Mouse (Mus musculus): ENCODE measurements around the gene Rpa1. TPM values are rescaled to one million over a fixed set of nuclear protein-coding genes. Genes with fewer than 3 reads are reported as not detected.

Rpa1 gene
- polyA plus RNA-seq, 1 experiment from 2014 or later = 44.7 TPM

GRCm38 (mm10) chr11:75281380-75282256, 66.5 kb downstream of the Rpa1 start:
- no peak overlapping the region for H3K27ac ChIP-seq (ENCODE audit: low read length)
- TF ChIP-seq EP300 (IDR thresholded peaks at IDR 0.05) = no peak
- TF ChIP-seq CTCF (IDR thresholded peaks at IDR 0.05) = no peak
- DNase-seq (ENCODE audit: low spot score) (no peak), ATAC-seq (no peak)
- peaks cover 4% of the 10 kb centered on the region; the same call in 1 of the 2 replicates for H3K4me1 ChIP-seq (ENCODE audit: insufficient read depth, low read depth, low read length)
- H3K4me3 ChIP-seq (ENCODE audit: low read depth, low read length) = 0 out of 2 replicates have a peak overlapping the region, but pooled peaks have one; percentile 14
- WGBS = 13% methylated on average over 29 of the region's 29 CpGs
- peaks cover 3% of the 10 kb centered on the region for H3K27me3 ChIP-seq (replicated peaks; ENCODE audit: insufficient read depth, low read length)
- no peaks in the 10 kb centered on the region for H3K9me3 ChIP-seq (ENCODE audit: low read length)
- no peaks in the 10 kb centered on the region for H3K36me3 ChIP-seq (ENCODE audit: insufficient read depth, low read length)
- H3K9ac ChIP-seq (replicated peaks; ENCODE audit: low read depth) = no peak overlapping the region
- H3K4me2 ChIP-seq (replicated peaks; ENCODE audit: low read depth, low read length) = peak overlapping the region; percentile 29; the same call in 1 of the 2 replicates

- Histone ChIP-seq H3K36me3 (ENCODE audit: insufficient read depth, low read length) (no peaks in the 10 kb centered on the region), H3K9ac (replicated peaks; ENCODE audit: low read depth) (no peak overlapping the region), H3K4me2 (replicated peaks; ENCODE audit: low read depth, low read length) (no peak overlapping the region), H3K27ac (ENCODE audit: low read length) (no peak overlapping the region), H3K9me3 (ENCODE audit: low read length) (no peaks in the 10 kb centered on the region), H3K27me3 (replicated peaks; ENCODE audit: insufficient read depth, low read length) (peaks cover 3% of the 10 kb centered on the region), H3K4me1 (ENCODE audit: insufficient read depth, low read depth, low read length) (peaks cover 4% of the 10 kb centered on the region; the same call in 1 of the 2 replicates), H3K4me3 (ENCODE audit: low read depth, low read length) (no peak overlapping the region)
- WGBS = 64% methylated on average over 5 of the region's 5 CpGs
- TF ChIP-seq CTCF (IDR thresholded peaks at IDR 0.05) (no peak), EP300 (IDR thresholded peaks at IDR 0.05) (no peak)
- no peak for DNase-seq (ENCODE audit: low spot score)
- ATAC-seq = no peak
Observed at GRCm38 (mm10) chr11:75280435-75281001, 67.6 kb downstream of the Rpa1 start.

GRCm38 (mm10) chr11:75280066-75280410, 68.1 kb downstream of the Rpa1 start:
- no peak for TF ChIP-seq CTCF (IDR thresholded peaks at IDR 0.05)
- no peak for TF ChIP-seq EP300 (IDR thresholded peaks at IDR 0.05)
- H3K27me3 ChIP-seq (replicated peaks; ENCODE audit: insufficient read depth, low read length) = peaks cover 3% of the 10 kb centered on the region
- H3K27ac ChIP-seq (ENCODE audit: low read length) = no peak overlapping the region
- no peaks in the 10 kb centered on the region for H3K9me3 ChIP-seq (ENCODE audit: low read length)
- H3K9ac ChIP-seq (replicated peaks; ENCODE audit: low read depth) = no peak overlapping the region
- H3K36me3 ChIP-seq (ENCODE audit: insufficient read depth, low read length) = no peaks in the 10 kb centered on the region
- DNase-seq (ENCODE audit: low spot score) (no peak), ATAC-seq (no peak)
- no peak overlapping the region for H3K4me2 ChIP-seq (replicated peaks; ENCODE audit: low read depth, low read length)
- peaks cover 4% of the 10 kb centered on the region; the same call in 1 of the 2 replicates for H3K4me1 ChIP-seq (ENCODE audit: insufficient read depth, low read depth, low read length)
- H3K4me3 ChIP-seq (ENCODE audit: low read depth, low read length) = no peak overlapping the region
- 60% methylated on average over 5 of the region's 5 CpGs for WGBS

- H3K4me3 ChIP-seq (ENCODE audit: low read depth, low read length) = peak overlapping the region; percentile 11; the same call in 1 of the 2 replicates
- no peaks in the 10 kb centered on the region for H3K9me3 ChIP-seq (ENCODE audit: low read length)
- H3K27ac ChIP-seq (ENCODE audit: low read length) = no peak overlapping the region
- DNase-seq (ENCODE audit: low spot score) (no peak), ATAC-seq (no peak)
- H3K27me3 ChIP-seq (replicated peaks; ENCODE audit: insufficient read depth, low read length) = peaks cover 3% of the 10 kb centered on the region
- H3K4me2 ChIP-seq (replicated peaks; ENCODE audit: low read depth, low read length) = peak overlapping the region; percentile 52
- no peaks in the 10 kb centered on the region for H3K36me3 ChIP-seq (ENCODE audit: insufficient read depth, low read length)
- H3K9ac ChIP-seq (replicated peaks; ENCODE audit: low read depth) = no peak overlapping the region
- TF ChIP-seq CTCF (IDR thresholded peaks at IDR 0.05) (no peak), EP300 (IDR thresholded peaks at IDR 0.05) (no peak)
- H3K4me1 ChIP-seq (ENCODE audit: insufficient read depth, low read depth, low read length) = peaks cover 4% of the 10 kb centered on the region; the same call in 1 of the 2 replicates
- WGBS = 12% methylated on average over 16 of the region's 16 CpGs
Observed at GRCm38 (mm10) chr11:75279342-75280065, 68.6 kb downstream of the Rpa1 start.

GRCm38 (mm10) chr11:75279013-75279341, 69.1 kb downstream of the Rpa1 start:
- peaks cover 4% of the 10 kb centered on the region; the same call in 1 of the 2 replicates for H3K4me1 ChIP-seq (ENCODE audit: insufficient read depth, low read depth, low read length)

GRCm38 (mm10) chr11:75278115-75278514, 70.0 kb downstream of the Rpa1 start:
- no peak overlapping the region for H3K9ac ChIP-seq (replicated peaks; ENCODE audit: low read depth)
- ATAC-seq = no peak
- H3K27me3 ChIP-seq (replicated peaks; ENCODE audit: insufficient read depth, low read length) = peaks cover 3% of the 10 kb centered on the region
- peaks cover 4% of the 10 kb centered on the region; the same call in 1 of the 2 replicates for H3K4me1 ChIP-seq (ENCODE audit: insufficient read depth, low read depth, low read length)
- no peak overlapping the region for H3K4me2 ChIP-seq (replicated peaks; ENCODE audit: low read depth, low read length)
- no peaks in the 10 kb centered on the region for H3K36me3 ChIP-seq (ENCODE audit: insufficient read depth, low read length)
- H3K9me3 ChIP-seq (ENCODE audit: low read length) = no peaks in the 10 kb centered on the region
- H3K27ac ChIP-seq (ENCODE audit: low read length) = no peak overlapping the region
- TF ChIP-seq EP300 (IDR thresholded peaks at IDR 0.05) (no peak), CTCF (IDR thresholded peaks at IDR 0.05) (no peak)
- H3K4me3 ChIP-seq (ENCODE audit: low read depth, low read length) = no peak overlapping the region
- 76% methylated on average over 7 of the region's 7 CpGs for WGBS
- DNase-seq (ENCODE audit: low spot score) = no peak

More at GRCm38 (mm10) chr11:75279013-75279341, 69.1 kb downstream of the Rpa1 start:
- no peak for ATAC-seq
- Histone ChIP-seq H3K27ac (ENCODE audit: low read length) (no peak overlapping the region), H3K4me2 (replicated peaks; ENCODE audit: low read depth, low read length) (peak overlapping the region; percentile 52), H3K9ac (replicated peaks; ENCODE audit: low read depth) (no peak overlapping the region), H3K9me3 (ENCODE audit: low read length) (no peaks in the 10 kb centered on the region), H3K27me3 (replicated peaks; ENCODE audit: insufficient read depth, low read length) (peaks cover 3% of the 10 kb centered on the region), H3K4me3 (ENCODE audit: low read depth, low read length) (0 out of 2 replicates have a peak overlapping the region, but pooled peaks have one; percentile 11), H3K36me3 (ENCODE audit: insufficient read depth, low read length) (no peaks in the 10 kb centered on the region)
- no peak for DNase-seq (ENCODE audit: low spot score)
- TF ChIP-seq EP300 (IDR thresholded peaks at IDR 0.05) = no peak
- TF ChIP-seq CTCF (IDR thresholded peaks at IDR 0.05) = no peak
- 25% methylated on average over 4 of the region's 4 CpGs for WGBS
